Mouse (Mus musculus) monocyte, adult 5-6 weeks (primary cell): ENCODE results near the gene Elf5. TPM values are rescaled to one million over a fixed set of nuclear protein-coding genes. Genes with fewer than 3 reads are reported as not detected.
A peak's percentile ranks its signal among the peaks of the same experiment; 100 is the strongest.

Experiments
- ATAC-seq: fragments of 153-309, 156-312 bp; replicated peaks from 2 replicates; pipeline ENCODE4 v1.8.0; 2017; ENCODE audit warnings: mild to moderate bottlenecking; ENCODE audit not compliant: low TSS enrichment, insufficient number of reproducible peaks, severe bottlenecking, poor library complexity, low FRiP score
- total RNA-seq: library from RNA; stranded (forward); fragments of 200-1000, 200-491, 200-594 nt; gene quantifications from 3 replicates; pipeline ENCODE4 v1.2.3, GENCODE M21; 2017

Gene Elf5
- total RNA-seq, 1 experiment from 2014 or later: not detected

DNA sequence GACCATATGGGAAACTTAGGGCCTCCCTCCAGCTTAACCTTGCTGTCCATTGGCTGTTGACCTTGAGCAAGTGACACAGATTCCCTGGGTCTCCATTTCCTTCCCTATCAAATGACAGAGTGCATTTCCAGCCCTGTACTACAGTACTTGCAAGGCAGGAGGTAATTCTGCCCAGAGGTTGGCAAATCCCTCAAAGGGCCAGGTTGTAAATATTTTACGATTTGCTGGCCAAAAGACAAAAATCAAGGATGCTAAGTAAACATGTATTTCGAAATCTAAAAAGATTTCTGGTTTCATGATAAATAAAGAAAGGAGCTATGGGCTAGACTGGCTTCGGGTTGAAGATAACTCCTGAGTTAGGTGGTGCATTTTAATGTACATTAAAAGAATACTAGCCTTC lies 16.9 kb downstream of the Elf5 start:
- no peak for ATAC-seq

DNA sequence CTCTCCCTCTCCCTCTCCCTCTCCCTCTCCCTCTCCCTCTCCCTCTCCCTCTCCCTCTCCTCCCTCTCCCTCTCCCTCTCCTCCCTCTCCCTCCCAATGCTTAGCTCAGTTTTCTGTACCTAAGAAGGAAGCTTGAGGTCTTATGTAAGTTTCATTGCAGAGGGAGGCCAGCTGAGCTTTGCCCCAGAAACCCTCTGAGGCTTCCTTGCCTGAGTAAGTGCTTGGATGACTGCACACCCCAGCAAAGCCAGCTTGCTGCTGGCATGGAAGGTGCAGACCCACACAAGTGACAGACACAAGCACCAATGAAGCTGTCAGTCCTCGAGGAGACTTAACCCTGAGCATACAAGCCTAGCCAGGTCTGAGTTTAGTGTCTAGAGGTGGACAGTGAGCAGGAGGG lies 19.2 kb downstream of the Elf5 start:
- ATAC-seq: no peak

DNA sequence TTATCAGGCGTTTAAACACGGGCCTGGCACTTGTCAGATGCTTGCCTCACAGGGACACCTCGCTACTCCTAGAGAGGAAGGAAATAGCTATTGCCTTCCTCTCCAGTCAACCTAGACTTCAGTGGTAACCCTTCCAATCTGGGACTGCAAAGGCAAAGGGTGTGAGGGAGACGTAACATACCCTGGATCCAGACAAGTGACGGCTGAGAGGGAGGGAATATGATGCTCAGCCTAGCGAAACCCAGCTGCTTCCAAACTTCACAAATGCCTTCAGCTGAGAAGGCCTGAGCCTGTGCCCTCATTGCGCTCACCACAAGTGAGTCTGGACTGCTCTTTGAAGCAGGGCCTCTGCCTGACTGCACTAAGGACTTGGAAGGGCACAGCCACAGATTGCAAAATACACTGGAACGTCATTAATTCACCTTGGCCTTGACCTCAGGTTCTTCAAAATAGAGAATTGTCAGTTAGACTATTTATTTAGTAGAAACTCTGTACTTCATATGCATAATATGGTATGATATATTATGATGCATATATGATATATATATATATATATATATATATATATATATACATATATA lies 21.3 kb downstream of the Elf5 start:
- ATAC-seq: no peak

DNA sequence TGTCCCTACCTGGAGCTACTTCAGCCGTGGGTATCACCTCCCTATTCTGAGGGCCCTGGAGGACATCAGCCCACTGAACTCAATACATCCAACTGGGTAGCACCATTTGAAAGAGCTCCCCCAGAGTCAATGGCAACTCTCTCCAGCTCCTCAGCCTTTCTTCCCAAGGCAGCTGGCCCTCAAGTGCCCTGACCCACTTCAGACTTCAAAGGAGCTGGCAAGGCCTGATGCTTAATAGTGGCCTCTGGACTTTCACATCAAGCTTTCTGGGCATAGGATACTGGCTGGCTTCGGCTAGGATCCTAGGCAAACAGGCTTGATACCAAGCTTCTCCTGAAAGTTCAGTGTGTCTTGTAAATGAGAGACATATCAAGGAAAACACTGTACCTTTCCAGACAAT lies 23.6 kb downstream of the Elf5 start:
- ATAC-seq: no peak

DNA sequence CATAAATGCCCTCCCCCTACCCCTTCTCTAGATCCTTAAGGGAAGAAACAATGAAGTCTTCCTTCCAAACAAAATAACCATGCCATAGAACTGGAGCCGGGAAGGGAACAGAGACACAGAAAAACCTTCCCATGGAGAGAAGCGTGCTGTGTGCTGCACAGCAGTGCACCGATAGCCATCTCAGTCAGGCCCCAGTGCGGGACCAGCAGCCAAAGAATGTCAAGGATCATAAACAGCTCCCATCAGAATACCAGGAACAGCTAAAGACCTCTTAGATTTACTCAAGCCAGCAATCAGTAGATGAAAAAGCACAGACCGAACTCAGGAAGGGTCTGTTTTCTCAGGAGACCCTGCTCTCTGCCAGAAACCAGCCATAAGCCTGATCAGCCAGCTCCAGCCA lies 25.0 kb downstream of the Elf5 start:
- no peak for ATAC-seq

DNA sequence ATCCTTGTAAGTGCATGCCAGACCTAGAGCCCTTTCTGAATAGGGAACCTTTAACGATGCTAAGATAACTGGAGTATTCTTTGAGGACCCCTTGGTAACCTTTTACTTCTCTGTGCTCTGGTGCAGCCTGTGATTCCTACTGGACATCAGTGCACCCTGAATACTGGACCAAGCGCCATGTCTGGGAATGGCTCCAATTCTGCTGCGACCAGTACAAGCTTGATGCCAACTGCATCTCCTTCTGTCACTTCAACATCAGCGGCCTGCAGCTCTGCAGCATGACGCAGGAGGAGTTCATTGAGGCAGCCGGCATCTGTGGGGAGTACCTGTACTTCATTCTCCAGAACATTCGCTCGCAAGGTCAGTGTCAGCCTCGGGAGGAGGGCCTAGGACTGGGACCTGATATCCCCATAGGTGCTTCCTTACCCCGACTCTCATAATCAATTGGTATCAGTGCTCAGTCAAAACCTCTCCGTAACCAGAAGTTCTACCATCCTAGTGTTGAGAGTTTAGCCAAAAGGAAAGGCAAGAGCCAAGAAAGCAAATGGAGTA lies 27.7 kb downstream of the Elf5 start:
- no peak for ATAC-seq

DNA sequence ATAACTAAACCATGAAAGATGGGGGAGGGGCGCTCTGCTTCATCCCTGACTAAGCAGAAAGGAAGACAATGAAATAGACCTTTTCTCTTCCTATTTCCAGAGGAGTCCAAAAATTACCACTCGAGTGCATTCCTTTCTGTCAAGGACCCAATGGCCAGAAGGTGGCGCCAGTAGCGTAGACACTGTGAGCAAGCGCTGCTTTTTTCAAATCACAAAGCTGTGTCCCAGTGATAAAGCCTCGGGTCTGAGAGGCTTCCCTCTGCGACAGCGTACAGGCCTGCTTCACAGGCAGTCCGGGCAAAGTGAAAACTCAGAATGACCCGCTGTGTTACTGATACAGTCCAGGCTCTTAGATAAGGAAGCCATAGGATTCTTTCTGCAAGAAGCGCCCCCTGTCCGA lies 28.2 kb downstream of the Elf5 start:
- ATAC-seq: no peak

DNA sequence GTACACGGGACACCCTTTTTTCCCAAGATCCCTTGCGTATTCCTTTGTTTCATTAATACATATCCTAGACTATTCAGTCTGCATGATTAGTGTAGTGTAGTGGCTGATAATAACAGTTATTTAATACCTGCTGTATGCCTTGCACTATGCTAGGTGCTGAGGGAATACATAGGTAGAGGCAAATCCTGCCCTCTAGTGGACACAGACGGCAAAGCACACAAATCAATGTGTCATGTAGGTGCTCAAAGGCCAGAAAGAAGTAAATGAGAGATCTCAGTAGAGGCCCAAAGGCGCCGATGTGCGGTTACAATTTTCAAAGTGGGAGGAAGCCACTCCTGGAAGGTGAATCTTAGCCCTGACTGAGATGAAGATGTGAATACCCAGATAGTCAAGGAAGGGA lies 34.3 kb downstream of the Elf5 start:
- ATAC-seq: no peak

DNA sequence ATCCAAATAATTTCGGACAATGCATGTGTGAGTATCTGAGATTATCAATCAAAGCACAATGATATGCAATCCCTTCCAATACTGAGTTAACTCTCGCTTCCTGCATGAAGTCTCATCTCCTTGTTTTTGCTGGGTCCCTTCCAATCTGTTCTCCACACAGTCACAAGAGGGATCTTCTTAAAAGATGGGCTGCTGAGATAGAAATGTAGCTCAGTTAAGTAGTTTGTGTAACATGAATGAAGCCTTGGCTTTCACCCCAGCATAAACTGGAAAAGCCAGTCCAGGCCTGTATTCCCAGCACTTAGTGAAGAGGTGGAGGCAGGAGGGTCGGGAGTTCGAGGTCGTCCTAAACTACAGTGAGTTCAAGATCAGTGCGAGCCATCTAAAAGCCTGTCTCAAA lies 34.8 kb downstream of the Elf5 start:
- ATAC-seq: no peak

DNA sequence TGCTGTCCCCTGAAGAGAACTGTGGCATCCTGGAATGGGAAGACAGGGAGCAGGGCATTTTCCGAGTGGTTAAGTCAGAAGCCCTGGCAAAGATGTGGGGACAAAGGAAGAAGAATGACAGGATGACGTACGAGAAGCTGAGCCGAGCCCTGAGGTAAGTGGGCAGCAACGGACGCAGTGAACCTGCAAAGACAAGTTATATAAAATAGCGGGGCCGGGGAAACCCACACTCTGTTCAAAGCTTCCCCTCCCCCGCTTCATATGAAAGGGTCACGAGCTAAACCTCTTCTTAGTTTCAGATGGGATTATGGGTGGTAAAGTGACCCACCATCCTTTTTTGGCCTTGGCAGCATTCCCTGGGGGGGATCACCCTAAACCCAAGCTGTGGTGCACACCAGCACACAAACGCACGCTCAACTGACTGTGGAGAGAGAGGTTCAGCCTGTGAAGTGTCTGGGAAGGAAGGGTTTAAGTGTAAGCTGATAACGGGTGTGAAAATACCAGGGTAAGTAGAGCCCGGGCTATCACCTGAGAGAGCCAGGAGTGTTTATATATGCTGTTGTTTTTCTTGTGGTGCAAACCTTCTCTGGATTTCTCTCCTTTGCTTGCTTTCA lies 37.6 kb downstream of the Elf5 start:
- ATAC-seq: no peak

DNA sequence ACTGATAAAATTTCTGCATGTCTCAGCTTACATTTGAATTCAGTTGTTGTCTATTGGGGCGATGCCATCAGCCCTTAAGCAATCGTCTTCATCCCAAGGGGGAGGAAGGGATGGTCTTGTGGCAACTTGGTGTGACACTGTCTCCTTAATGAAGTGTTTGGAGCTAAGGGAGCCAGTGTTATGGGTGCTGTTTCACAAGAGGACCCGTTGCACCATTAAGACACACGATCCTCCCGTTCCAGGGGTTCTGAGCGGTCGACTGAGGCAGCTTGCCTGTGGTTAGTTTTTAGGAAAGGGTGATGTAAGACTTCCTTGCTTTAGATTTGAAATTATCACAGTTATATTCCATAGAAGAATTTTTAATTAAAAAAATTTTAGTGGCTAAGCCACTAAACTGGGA lies 38.3 kb downstream of the Elf5 start:
- no peak for ATAC-seq

DNA sequence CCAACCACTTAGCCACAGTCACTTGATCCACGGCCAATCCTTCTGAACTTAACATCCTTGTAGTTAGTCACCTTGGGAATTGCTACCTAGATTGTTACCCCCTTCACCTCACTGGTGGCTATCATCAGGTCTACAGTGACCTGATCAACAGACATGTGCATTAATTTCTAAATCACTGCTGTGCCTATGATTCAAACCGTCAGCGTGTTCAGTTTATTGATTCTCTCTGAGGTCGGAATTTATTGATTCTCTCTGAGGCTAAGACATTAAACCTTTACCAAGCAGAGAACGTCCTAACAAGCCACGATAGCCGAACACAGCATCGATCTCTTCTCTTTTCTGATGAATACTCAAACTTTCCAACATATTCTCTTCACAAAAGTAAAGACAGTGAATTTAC lies 38.8 kb downstream of the Elf5 start:
- ATAC-seq: no peak

DNA sequence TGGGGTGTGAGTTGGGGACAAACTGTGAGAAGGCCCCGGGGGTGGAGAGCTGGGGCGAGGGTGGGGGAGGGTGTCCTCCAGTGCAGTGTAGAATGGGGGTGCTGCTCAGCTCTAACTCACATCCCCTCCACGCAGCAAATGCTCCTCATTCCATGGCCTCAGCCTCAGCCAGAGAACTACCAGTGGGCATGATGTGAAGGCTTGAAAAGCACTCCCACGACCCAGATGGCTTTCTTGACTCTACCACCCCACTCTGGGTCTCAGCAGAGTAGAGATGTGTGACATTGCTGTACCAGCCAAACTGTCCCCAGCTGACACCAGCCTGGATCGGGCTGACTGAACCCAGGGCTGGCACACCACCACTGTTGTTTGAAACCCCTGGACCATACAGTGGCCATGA lies 41.1 kb downstream of the Elf5 start:
- no peak for ATAC-seq

DNA sequence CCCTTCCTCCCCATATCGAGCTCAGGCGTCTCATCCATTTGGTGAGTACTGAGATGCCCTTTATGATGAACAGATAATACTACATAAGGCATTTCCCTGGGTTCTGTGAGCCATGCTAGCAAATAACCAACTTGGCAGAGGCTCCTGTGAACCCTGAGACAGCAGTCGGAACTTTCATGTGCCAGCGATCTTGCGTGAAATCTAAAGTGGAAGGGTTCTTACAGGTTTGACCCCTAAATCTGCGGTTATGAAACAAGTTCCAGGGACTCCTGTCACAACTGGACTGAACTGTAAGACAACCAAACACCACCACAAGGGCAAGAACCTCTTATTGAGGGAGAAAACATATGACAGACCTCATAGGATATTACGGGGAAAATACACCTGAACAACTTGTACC lies 44.3 kb downstream of the Elf5 start:
- ATAC-seq: no peak

DNA sequence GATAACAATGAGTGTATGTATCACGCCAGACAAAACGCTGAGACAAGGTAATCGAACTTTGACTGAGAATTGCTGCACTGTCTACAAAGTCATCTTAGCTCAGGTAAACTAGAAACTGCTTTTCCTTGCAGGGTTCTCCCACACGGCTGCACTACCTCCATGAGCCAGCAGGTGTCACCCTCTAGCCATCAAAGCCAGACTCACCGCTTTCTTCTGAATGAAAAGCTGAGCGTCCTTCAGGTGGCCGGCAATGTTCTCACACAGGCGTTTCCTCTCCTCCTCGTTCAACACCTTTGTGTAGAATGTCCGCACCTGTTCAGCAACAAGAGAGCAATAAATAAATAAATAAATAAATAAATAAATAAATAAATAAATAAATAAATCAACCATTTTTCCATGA lies 45.2 kb downstream of the Elf5 start:
- peak; percentile 89 for ATAC-seq

DNA sequence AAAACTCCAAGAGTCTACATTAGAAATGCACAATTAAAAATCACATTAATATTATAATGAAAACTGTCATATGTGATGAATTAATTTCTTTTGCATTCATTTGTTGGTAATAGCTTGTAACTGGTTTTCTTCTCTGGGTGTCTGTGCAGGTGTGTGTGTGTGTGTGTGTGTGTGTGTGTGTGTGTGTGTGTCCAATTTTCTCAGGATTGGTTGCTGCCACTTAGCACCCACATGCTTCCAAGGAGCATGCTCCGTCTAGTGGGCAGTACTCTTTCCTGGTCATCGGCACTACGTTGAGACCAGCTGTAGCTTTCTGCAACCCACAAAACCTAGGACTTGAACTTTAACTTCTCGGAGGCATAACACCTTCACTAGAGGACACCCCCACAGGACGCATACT lies 45.6 kb downstream of the Elf5 start:
- no peak for ATAC-seq

DNA sequence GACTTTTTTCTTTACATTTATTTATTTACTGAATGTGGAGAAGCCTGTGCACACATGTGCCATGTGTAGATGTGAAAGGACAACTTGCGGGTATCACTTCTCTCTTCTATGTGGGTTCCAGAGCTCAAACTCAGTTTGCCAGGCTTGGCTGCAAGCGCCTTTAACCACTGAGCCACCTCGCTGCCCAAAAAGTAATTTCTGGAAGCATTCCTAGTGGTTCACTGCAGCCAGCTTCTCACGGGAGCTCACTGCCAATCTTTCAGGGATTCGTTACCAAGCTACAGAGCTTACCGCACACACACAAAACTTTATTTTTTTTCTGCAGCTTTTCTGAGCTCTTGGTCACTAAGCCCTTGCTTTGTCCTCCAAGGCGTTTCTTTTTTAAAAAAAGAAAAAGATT lies 46.1 kb downstream of the Elf5 start:
- no peak for ATAC-seq

DNA sequence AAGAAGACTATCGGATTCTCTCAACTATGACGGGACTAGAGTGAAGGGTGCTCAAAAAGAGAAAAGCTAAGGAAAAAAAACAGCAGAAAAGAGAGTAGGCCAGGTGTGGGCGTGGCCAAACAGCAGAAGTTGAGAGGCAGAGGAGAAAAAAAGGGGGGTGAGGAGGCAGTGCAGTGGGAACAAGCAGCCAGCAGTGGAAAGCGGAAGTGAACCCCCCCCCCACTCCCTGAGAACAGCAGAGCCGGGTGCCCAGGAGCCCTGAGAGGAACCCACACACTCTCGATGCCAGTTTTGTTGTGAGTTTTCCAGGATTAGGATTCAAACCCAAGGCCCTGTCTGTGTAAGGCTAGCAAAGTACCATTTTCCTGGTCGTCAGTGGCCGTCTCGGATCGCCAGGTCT lies 47.6 kb downstream of the Elf5 start:
- ATAC-seq: no peak

DNA sequence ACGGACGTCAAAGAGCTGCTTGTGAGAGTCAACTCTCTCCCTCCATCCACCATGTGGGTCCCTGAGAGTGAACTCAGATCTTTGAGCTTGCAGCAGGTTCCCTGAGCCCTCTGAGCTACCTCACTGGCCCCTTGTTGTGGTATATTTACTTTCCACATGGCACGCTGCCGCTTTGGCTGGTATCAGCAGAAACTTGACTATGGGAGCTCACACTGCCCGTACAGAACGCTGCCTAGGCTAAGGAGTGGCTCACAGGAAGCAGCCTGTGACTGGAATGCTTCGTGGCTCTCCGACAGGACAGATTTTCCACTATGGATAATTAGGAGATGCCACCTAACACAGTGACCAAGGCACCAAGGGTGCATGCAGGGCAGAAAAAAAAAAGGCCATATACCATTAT lies 49.7 kb downstream of the Elf5 start:
- ATAC-seq: no peak

DNA sequence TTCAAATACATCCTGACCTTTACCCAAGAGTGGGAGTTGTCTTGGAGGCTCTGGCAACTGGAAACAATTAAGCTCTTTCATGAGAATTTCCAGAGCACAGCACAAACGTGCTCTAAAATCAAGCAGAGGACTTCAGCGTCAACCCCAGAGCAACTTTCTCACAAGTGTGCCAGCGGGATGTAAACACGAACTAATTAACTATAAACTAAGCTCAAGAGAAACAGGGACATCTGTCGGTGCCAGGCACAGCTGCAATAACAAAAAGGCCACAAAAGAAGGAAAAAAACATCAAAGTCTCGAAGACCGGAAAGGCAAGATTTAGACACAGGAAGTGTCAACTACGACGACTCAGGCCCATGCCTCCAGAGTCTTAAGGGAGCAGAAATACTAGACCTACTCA lies 50.3 kb downstream of the Elf5 start:
- ATAC-seq: no peak

DNA sequence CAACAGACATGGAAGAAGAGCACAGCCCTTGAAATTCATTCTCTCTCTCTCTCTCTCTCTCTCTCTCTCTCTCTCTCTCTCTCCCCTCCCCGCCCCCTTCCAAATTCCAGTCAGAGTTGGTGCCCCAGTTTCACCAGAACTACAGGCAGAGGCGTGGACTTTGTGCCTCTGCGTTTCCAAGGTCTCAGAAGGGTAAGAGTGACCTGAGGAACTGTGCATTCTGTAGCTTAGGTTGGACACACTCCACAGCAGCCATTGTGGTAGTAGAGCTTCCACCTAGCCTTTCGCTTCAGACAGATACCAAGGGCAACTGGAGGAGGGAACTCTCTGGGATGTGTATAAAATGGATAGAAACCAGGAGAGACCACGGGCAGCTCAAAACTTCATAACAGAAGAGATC lies 51.3 kb downstream of the Elf5 start:
- ATAC-seq: no peak
